Mouse (Mus musculus): ENCODE measurements around the gene BC034090. TPM values are rescaled to one million over a fixed set of nuclear protein-coding genes. Genes with fewer than 3 reads are reported as not detected.
"Not testable (repeated sequence)": the region's sequence is repeated elsewhere in the genome, so short reads cannot be mapped to it uniquely, and the experiment has no call there.

BC034090 gene
- polyA plus RNA-seq, 1 experiment from 2014 or later = 8.0 TPM

DNA sequence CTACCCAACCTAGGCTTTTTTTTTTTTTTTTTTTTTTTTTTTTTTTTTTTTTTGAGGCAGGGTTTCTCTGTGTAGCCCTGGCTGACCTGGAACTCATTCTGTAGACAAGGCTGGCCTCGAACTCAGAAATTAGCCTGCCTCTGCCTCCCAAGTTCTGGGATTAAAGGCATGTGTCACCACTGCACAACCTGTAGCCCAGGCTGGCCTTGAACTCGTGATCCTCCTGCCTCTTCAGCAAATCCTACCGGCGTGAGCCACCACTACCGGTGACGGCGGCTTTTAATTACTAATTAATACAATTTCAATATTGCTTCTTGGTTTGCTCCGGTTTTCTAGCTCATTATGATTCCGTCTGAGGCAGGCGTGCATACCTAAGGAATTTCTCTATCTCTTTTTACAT lies 18.3 kb upstream of the BC034090 start:
- 87% methylated on average over 10 of the region's 10 CpGs for WGBS
- H3K4me3 ChIP-seq; H3K4me2 ChIP-seq; ATAC-seq (replicated peaks; ENCODE audit: insufficient number of reproducible peaks, insufficient read depth, low FRiP score, low read depth); H3K36me3 ChIP-seq; H3K27ac ChIP-seq; H3K4me1 ChIP-seq (replicated peaks); H3K27me3 ChIP-seq; H3K9ac ChIP-seq; H3K9me3 ChIP-seq (replicated peaks): not testable (repeated sequence)

GRCm38 (mm10) chr1:155254309-155254708 lies 10.1 kb upstream of the BC034090 start:
- no peak overlapping the region for H3K9ac ChIP-seq
- H3K9me3 ChIP-seq (replicated peaks) = no peaks in the 10 kb centered on the region
- ATAC-seq (replicated peaks; ENCODE audit: insufficient number of reproducible peaks, insufficient read depth, low FRiP score, low read depth) = no peak
- H3K4me3 ChIP-seq = no peak overlapping the region
- H3K4me1 ChIP-seq (replicated peaks) = peaks cover 4% of the 10 kb centered on the region
- 81% methylated on average over 8 of the region's 8 CpGs for WGBS
- H3K36me3 ChIP-seq = no peaks in the 10 kb centered on the region
- no peak overlapping the region for H3K27ac ChIP-seq
- no peaks in the 10 kb centered on the region for H3K27me3 ChIP-seq
- no peak overlapping the region for H3K4me2 ChIP-seq

DNA sequence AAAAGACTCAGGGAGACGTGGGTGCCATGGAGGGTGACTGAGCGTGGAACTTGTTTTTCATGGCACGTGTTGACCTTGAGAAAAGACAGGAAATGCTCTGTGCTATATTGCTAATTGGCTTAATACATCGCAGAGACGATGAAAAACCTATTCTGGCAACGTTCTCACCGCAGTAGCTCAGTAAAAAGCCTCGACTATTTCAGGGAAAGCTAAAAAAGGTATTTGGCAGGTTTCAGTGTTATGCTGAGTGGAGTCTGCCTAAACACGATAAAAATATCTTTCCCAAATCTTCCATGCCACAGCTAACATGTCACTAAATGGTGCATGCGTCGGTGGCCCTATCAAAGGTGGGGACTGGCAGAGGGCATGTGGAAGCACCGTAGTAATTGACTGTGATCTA lies 8.9 kb upstream of the BC034090 start:
- 61% methylated on average over 12 of the region's 12 CpGs for WGBS
- H3K9me3 ChIP-seq (replicated peaks) = no peaks in the 10 kb centered on the region
- ATAC-seq (replicated peaks; ENCODE audit: insufficient number of reproducible peaks, insufficient read depth, low FRiP score, low read depth) = no peak
- H3K9ac ChIP-seq = no peak overlapping the region
- peaks cover 4% of the 10 kb centered on the region for H3K4me1 ChIP-seq (replicated peaks)
- H3K27ac ChIP-seq = no peak overlapping the region
- no peak overlapping the region for H3K4me3 ChIP-seq
- H3K27me3 ChIP-seq = no peaks in the 10 kb centered on the region
- H3K4me2 ChIP-seq = no peak overlapping the region
- no peaks in the 10 kb centered on the region for H3K36me3 ChIP-seq

GRCm38 (mm10) chr1:155252631-155253121 lies 8.4 kb upstream of the BC034090 start:
- Histone ChIP-seq H3K4me3 (no peak overlapping the region), H3K27ac (no peak overlapping the region), H3K9ac (no peak overlapping the region), H3K9me3 (replicated peaks) (no peaks in the 10 kb centered on the region), H3K4me2 (no peak overlapping the region), H3K4me1 (replicated peaks) (peaks cover 4% of the 10 kb centered on the region), H3K27me3 (no peaks in the 10 kb centered on the region), H3K36me3 (no peaks in the 10 kb centered on the region)
- 0 out of 2 replicates have a peak, but pooled peaks have one; percentile 18 for ATAC-seq (replicated peaks; ENCODE audit: insufficient number of reproducible peaks, insufficient read depth, low FRiP score, low read depth)
- WGBS = 28% methylated on average over 6 of the region's 6 CpGs

DNA sequence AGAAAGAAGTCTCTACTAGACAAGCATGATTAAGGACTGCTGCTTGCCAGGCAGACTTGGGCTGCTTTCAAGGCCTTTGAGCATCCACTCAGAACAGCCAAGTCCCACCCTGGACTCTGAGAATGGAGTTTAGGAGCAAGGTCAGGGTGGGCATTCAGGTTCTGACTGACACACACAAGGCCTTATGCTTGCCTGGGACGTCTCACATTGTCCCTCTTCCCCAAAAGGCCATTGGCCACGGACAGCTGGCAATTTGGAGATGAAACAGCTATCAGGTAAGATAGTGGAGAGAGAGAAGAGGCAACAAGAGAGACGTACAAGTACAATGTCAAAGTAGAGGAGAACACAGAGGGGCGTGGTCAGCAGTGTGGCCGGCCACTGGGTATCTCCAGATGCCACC lies 7.4 kb upstream of the BC034090 start:
- Histone ChIP-seq H3K4me3 (no peak overlapping the region), H3K4me1 (replicated peaks) (peaks cover 4% of the 10 kb centered on the region), H3K9ac (no peak overlapping the region), H3K9me3 (replicated peaks) (no peaks in the 10 kb centered on the region), H3K27ac (no peak overlapping the region), H3K36me3 (no peaks in the 10 kb centered on the region), H3K27me3 (no peaks in the 10 kb centered on the region), H3K4me2 (no peak overlapping the region)
- WGBS = 64% methylated on average over 5 of the region's 5 CpGs
- no peak for ATAC-seq (replicated peaks; ENCODE audit: insufficient number of reproducible peaks, insufficient read depth, low FRiP score, low read depth)

DNA sequence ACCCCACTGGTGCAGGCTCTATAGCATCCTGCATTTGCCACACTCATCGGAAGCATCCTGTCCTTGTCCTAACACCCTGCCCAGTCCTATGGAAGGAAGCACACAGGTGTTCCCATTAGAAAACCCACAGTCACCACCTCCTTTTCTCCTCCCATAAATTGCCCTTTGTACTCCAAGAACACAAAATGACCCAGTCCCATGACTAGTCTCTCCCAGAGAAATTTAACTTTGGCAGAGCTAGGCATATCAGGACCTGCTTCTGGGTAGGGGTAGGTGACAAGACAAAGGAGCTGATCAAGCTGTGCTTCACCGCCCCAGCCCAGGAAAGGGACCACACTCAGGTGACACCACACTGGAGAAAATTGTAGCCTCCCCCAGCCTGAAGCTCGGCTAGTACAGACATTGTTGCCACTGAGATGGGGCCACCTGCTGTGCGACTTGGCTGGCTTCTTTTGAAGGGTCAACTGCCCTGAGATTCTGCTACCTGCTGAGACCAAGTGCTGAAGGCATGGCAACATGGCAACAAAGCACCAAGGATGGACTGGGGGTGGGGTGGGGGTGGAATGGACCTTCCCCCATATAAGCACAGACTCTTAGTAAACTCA lies 6.4 kb upstream of the BC034090 start:
- H3K27ac ChIP-seq = no peak overlapping the region
- H3K27me3 ChIP-seq = no peaks in the 10 kb centered on the region
- H3K4me1 ChIP-seq (replicated peaks) = peaks cover 4% of the 10 kb centered on the region
- no peaks in the 10 kb centered on the region for H3K36me3 ChIP-seq
- WGBS = 54% methylated on average over 4 of the region's 4 CpGs
- H3K4me2 ChIP-seq = no peak overlapping the region
- no peak overlapping the region for H3K4me3 ChIP-seq
- no peak for ATAC-seq (replicated peaks; ENCODE audit: insufficient number of reproducible peaks, insufficient read depth, low FRiP score, low read depth)
- H3K9ac ChIP-seq = no peak overlapping the region
- H3K9me3 ChIP-seq (replicated peaks) = no peaks in the 10 kb centered on the region

DNA sequence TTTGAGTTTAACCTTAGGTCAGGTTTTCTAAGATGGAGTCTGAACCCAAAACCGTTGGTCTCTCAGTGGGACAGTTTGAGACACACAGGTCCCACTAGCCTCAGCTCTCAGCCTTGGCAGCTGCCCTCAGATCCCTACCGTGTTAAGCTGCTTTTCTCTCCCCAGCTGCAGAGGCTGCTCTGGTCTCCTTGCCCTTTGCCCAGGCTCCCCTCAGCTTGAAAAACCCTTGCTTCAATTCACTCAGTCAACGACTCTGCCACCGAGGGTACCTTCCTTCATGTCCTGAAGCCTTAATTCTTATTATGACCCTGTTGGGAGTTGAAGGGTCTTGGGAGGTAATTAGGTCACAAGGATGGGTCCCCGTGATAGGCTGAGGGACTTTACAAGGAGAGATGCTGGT lies 5.7 kb upstream of the BC034090 start:
- 42% methylated on average over 5 of the region's 5 CpGs for WGBS
- Histone ChIP-seq H3K9me3 (replicated peaks) (no peaks in the 10 kb centered on the region), H3K4me3 (no peak overlapping the region), H3K9ac (no peak overlapping the region), H3K36me3 (no peaks in the 10 kb centered on the region), H3K27me3 (no peaks in the 10 kb centered on the region), H3K4me2 (no peak overlapping the region), H3K4me1 (replicated peaks) (peaks cover 9% of the 10 kb centered on the region), H3K27ac (no peak overlapping the region)
- no peak for ATAC-seq (replicated peaks; ENCODE audit: insufficient number of reproducible peaks, insufficient read depth, low FRiP score, low read depth)

DNA sequence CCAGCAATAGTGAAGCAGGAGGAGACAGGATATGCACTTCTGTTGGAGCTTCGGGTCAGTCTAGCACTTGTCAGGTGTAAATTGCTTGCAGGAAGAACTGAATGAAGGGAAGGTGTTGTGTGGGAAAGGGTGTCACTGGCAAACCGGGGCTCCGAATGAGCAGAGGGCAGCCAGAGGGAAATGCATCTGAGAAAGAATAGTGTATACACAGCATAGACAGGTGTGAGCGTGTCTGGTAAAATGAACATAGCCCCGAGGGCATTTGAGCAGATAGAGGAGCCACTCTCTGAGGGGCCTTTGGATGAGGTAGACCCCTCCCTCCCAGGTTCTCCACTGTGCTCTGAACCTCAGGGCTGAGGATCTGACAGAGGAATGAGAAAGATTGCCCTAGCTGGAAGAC lies 3.8 kb upstream of the BC034090 start:
- H3K4me3 ChIP-seq = no peak overlapping the region
- no peak overlapping the region for H3K4me2 ChIP-seq
- no peak overlapping the region for H3K27ac ChIP-seq
- no peak overlapping the region for H3K9ac ChIP-seq
- 40% methylated on average over 5 of the region's 5 CpGs for WGBS
- no peaks in the 10 kb centered on the region for H3K36me3 ChIP-seq
- H3K4me1 ChIP-seq (replicated peaks) = peaks cover 11% of the 10 kb centered on the region
- no peaks in the 10 kb centered on the region for H3K27me3 ChIP-seq
- no peaks in the 10 kb centered on the region for H3K9me3 ChIP-seq (replicated peaks)
- no peak for ATAC-seq (replicated peaks; ENCODE audit: insufficient number of reproducible peaks, insufficient read depth, low FRiP score, low read depth)

DNA sequence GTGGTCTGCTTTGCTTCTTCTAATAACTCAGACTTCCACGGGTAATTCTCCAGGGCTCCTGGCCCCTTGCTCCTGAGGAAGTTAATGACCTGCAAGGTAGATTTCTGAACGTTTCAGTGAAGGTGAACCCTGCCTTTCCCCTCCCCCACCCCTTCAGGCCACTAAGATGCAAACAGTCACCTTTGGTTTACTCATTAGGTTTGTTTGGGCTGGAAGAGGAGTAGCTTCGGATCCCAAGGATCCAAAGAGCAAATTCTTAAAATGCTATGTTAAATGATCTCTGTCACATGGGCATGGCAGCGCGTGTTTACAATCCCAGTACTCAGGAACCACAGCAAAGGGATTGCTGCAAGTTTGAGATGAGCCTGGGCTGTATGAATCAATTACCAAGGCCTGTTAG lies 3.2 kb upstream of the BC034090 start:
- H3K27ac ChIP-seq = no peak overlapping the region
- H3K4me3 ChIP-seq = no peak overlapping the region
- H3K27me3 ChIP-seq = no peaks in the 10 kb centered on the region
- whole genome bisulfite sequencing = 35% methylated on average over 5 of the region's 5 CpGs
- no peak overlapping the region for H3K4me2 ChIP-seq
- H3K9me3 ChIP-seq (replicated peaks) = no peaks in the 10 kb centered on the region
- no peak overlapping the region for H3K9ac ChIP-seq
- no peaks in the 10 kb centered on the region for H3K36me3 ChIP-seq
- no peak for ATAC-seq (replicated peaks; ENCODE audit: insufficient number of reproducible peaks, insufficient read depth, low FRiP score, low read depth)
- H3K4me1 ChIP-seq (replicated peaks) = peaks cover 11% of the 10 kb centered on the region

GRCm38 (mm10) chr1:155245516-155245915 lies 1.3 kb upstream of the BC034090 start:
- ATAC-seq (replicated peaks; ENCODE audit: insufficient number of reproducible peaks, insufficient read depth, low FRiP score, low read depth) = no peak
- Histone ChIP-seq H3K9me3 (replicated peaks) (no peaks in the 10 kb centered on the region), H3K4me1 (replicated peaks) (peaks cover 26% of the 10 kb centered on the region), H3K9ac (0 out of 2 replicates have a peak overlapping the region, but pooled peaks have one; percentile 82), H3K27ac (peak overlapping the region; percentile 94), H3K4me2 (peak overlapping the region; percentile 82), H3K36me3 (peaks cover 13% of the 10 kb centered on the region; the same call in 1 of the 2 replicates), H3K4me3 (peak overlapping the region; percentile 59), H3K27me3 (no peaks in the 10 kb centered on the region)
- 70% methylated on average over 7 of the region's 7 CpGs for WGBS

DNA sequence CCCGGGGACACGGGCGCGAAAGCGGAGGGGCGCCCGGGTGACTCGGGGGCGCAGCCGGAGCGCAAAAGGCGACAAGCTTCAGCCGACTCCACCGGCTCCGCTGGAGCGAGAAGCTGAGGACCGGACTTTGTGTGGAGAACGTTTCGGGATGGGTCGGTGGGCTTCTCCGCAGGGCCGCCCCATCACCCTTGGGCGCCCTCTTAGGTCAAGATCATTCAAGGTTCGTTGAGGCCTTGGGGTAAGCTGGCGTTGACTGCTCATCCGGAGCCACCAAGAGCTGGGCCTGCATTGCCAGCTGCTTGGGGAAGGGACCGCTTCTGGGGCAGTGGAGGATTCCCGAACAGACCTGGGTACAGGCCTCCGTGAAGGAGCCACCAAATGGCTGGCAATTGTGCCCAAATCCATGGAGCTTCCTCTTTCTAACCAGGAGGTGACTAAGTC lies 547 bp upstream of the BC034090 start:
- Histone ChIP-seq H3K36me3 (peaks cover 16% of the 10 kb centered on the region; the same call in 1 of the 2 replicates), H3K4me3 (peak overlapping the region; percentile 59), H3K4me1 (replicated peaks) (peaks cover 33% of the 10 kb centered on the region), H3K4me2 (peak overlapping the region; percentile 82), H3K9me3 (replicated peaks) (no peaks in the 10 kb centered on the region), H3K27ac (peak overlapping the region; percentile 94), H3K27me3 (no peaks in the 10 kb centered on the region), H3K9ac (peak overlapping the region; percentile 82)
- ATAC-seq (replicated peaks; ENCODE audit: insufficient number of reproducible peaks, insufficient read depth, low FRiP score, low read depth) = peak; percentile 31; the same call in 1 of the 2 replicates
- 4% methylated on average over 29 of the region's 29 CpGs for WGBS

- ATAC-seq (replicated peaks; ENCODE audit: insufficient number of reproducible peaks, insufficient read depth, low FRiP score, low read depth) = no peak
- Histone ChIP-seq H3K27me3 (no peaks in the 10 kb centered on the region), H3K4me2 (peak overlapping the region; percentile 24; the same call in 1 of the 2 replicates), H3K4me1 (replicated peaks) (peaks cover 53% of the 10 kb centered on the region), H3K27ac (peak overlapping the region; percentile 30; the same call in 1 of the 2 replicates), H3K9ac (no peak overlapping the region), H3K36me3 (peaks cover 16% of the 10 kb centered on the region; the same call in 1 of the 2 replicates), H3K4me3 (no peak overlapping the region), H3K9me3 (replicated peaks) (no peaks in the 10 kb centered on the region)
- 74% methylated on average over 1 of the region's 1 CpGs for WGBS
Measured at GRCm38 (mm10) chr1:155242488-155242745, 1.8 kb downstream of the BC034090 start.
